Mouse (Mus musculus): ENCODE data around the gene Wdr1. TPM values are rescaled to one million over a fixed set of nuclear protein-coding genes. Genes with fewer than 3 reads are reported as not detected.

Gene Wdr1
- polyA plus RNA-seq, 1 experiment = 130 TPM

DNA sequence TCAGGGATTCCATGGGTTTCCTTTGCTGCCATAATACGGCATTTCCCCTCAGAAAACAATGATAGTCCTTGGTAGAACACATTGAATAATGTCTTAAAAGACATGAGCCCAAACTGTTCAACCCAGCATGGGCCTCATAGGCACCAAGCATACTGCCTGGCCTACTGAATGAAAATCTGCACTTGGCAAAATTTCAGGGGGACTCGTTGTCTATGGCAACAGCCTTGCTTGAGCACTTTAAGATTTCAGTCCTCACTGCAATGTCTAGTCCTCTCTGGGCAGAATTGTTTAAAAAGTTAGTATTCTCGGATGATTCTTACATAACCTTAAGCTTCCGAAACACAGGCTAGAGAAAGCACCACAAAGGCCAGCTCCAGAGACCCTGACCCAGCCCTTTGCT, 25.2 kb downstream of the Wdr1 start:
- no peak overlapping the region for H3K4me3 ChIP-seq
- H3K4me2 ChIP-seq (ENCODE audit: low read depth) = no peak overlapping the region
- peaks cover 6% of the 10 kb centered on the region for H3K79me2 ChIP-seq (ENCODE audit: control insufficient read depth, insufficient read depth)
- H3K36me3 ChIP-seq (ENCODE audit: control insufficient read depth, insufficient read depth) = peaks cover 40% of the 10 kb centered on the region
- TF ChIP-seq CEBPB (IDR thresholded peaks at IDR 0.05; ENCODE audit: insufficient read depth, poor library complexity, severe bottlenecking) (no peak), MYOD1 (IDR thresholded peaks at IDR 0.05; ENCODE audit: control insufficient read depth in 1 of 3, insufficient read length in 2 of 3, low read depth in 2 of 3) (no peak), POLR2AphosphoS2 (IDR thresholded peaks at IDR 0.05; ENCODE audit: insufficient read length, low read depth) (no peak), MYOG (IDR thresholded peaks at IDR 0.05; ENCODE audit: control insufficient read depth in 1 of 3, insufficient read depth in 1 of 3, insufficient read length in 2 of 3, low read depth in 2 of 3) (no peak), REST (IDR thresholded peaks at IDR 0.05; ENCODE audit: insufficient read depth, insufficient read length) (no peak), POLR2A (IDR thresholded peaks at IDR 0.05; ENCODE audit: insufficient read length, low read depth) (no peak), USF1 (IDR thresholded peaks at IDR 0.05; ENCODE audit: low read depth) (no peak), MAX (IDR thresholded peaks at IDR 0.05; ENCODE audit: low read depth) (no peak), E2F4 (IDR thresholded peaks at IDR 0.05; ENCODE audit: insufficient read depth) (no peak), TCF3 (IDR thresholded peaks at IDR 0.05; ENCODE audit: insufficient read length, low read depth) (no peak), TCF12 (IDR thresholded peaks at IDR 0.05; ENCODE audit: insufficient read depth, poor library complexity, severe bottlenecking) (no peak)
- no peaks in the 10 kb centered on the region for H3K27me3 ChIP-seq (ENCODE audit: control insufficient read depth, insufficient read depth, insufficient read length)
- no peak overlapping the region for H3ac ChIP-seq (ENCODE audit: control insufficient read depth, insufficient read length)

DNA sequence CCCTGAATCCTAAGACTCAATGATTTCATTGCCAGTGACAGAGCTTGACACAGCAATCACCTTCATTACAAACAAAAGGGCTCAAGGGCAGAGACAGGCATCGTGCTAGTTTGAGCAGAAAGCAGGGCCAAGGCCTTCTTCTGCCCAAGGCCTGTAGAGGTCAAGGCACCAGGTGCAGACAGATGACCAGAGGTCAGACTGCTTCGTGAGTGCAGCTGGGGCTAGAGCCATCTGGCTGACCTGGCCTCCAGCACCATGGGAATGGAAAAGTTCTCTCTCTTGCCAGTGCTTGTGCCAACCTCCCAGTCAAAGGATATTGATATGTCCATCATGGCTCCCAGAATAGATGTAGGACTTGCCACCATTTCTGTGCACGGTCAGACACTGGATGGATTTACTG, 26.2 kb downstream of the Wdr1 start:
- no peak overlapping the region for H3K4me3 ChIP-seq
- no peak overlapping the region for H3K4me2 ChIP-seq (ENCODE audit: low read depth)
- peaks cover 3% of the 10 kb centered on the region for H3K79me2 ChIP-seq (ENCODE audit: control insufficient read depth, insufficient read depth)
- no peak overlapping the region for H3ac ChIP-seq (ENCODE audit: control insufficient read depth, insufficient read length)
- H3K36me3 ChIP-seq (ENCODE audit: control insufficient read depth, insufficient read depth) = peaks cover 44% of the 10 kb centered on the region
- TF ChIP-seq POLR2A (IDR thresholded peaks at IDR 0.05; ENCODE audit: insufficient read length, low read depth) (no peak), USF1 (IDR thresholded peaks at IDR 0.05; ENCODE audit: low read depth) (no peak), POLR2AphosphoS2 (IDR thresholded peaks at IDR 0.05; ENCODE audit: insufficient read length, low read depth) (no peak), MAX (IDR thresholded peaks at IDR 0.05; ENCODE audit: low read depth) (no peak), CEBPB (IDR thresholded peaks at IDR 0.05; ENCODE audit: insufficient read depth, poor library complexity, severe bottlenecking) (no peak)
- H3K27me3 ChIP-seq (ENCODE audit: control insufficient read depth, insufficient read depth, insufficient read length) = no peaks in the 10 kb centered on the region

DNA sequence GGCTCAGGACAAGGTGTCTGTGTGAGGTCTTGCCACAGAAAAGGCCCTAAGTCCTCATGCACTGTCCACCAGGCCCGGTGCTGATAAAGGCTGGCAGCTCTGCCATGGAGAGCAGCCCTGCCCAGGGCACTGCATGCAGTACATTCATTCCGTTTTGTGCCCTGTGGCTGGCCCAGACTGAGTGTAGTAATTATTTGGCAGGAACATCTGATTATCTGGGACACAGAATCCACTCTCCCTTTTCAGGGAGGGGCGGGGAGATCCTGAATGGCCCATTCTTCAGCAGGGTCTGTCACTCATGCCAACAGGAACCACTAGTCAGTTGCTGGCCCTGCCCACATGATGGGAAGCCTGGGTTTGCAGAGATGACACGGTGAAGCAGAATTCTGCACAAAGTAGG, 30.9 kb downstream of the Wdr1 start:
- H3K79me2 ChIP-seq (ENCODE audit: control insufficient read depth, insufficient read depth) = no peaks in the 10 kb centered on the region
- no peaks in the 10 kb centered on the region for H3K27me3 ChIP-seq (ENCODE audit: control insufficient read depth, insufficient read depth, insufficient read length)
- H3K4me3 ChIP-seq = no peak overlapping the region
- peaks cover 43% of the 10 kb centered on the region for H3K36me3 ChIP-seq (ENCODE audit: control insufficient read depth, insufficient read depth)
- H3K4me2 ChIP-seq (ENCODE audit: low read depth) = no peak overlapping the region
- H3ac ChIP-seq (ENCODE audit: control insufficient read depth, insufficient read length) = no peak overlapping the region
- peak; percentile 28 for TF ChIP-seq REST (IDR thresholded peaks at IDR 0.05; ENCODE audit: insufficient read depth, insufficient read length)
- TF ChIP-seq MYOG (IDR thresholded peaks at IDR 0.05; ENCODE audit: control insufficient read depth in 1 of 3, insufficient read depth in 1 of 3, insufficient read length in 2 of 3, low read depth in 2 of 3) = no peak

DNA sequence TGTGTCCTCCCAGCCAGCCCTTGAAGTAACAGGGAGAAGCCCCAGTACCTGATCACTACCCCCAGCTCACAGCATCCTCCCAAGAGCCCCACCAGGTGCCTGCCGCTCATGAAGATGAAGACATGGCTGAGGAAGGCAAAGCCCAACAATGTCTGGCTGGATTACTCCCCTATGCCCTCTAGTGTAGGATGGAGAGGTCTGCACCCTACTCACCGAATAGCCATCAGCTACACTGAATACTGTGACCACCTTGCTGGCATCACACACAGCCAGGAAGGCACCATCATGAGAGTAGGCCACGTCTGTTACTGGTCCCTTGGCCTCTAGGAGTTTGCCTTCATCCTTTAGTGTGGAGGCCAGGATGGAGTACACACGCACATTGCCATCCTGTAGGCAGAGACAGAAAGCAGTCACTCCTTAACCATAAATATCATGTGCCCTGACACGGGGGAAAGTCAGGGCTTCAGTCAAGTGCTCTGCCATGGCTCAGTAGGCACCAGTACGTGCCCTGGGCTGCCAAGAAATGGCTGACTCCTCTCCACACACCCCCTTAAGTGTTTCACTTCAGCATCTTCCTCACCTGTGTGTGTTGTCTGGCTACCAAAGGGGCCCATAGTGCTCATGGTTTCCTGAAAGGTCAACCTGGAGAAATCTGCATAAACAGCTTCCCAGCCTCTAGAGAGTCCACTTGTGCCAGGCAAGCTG, 33.1 kb downstream of the Wdr1 start:
- H3K79me2 ChIP-seq (ENCODE audit: control insufficient read depth, insufficient read depth) = no peaks in the 10 kb centered on the region
- TF ChIP-seq E2F4 (IDR thresholded peaks at IDR 0.05; ENCODE audit: insufficient read depth) (no peak), TCF12 (IDR thresholded peaks at IDR 0.05; ENCODE audit: insufficient read depth, poor library complexity, severe bottlenecking) (no peak), SRF (IDR thresholded peaks at IDR 0.05; ENCODE audit: control insufficient read depth, insufficient read length, low read depth) (no peak), POLR2AphosphoS2 (IDR thresholded peaks at IDR 0.05; ENCODE audit: insufficient read length, low read depth) (no peak), MYOD1 (IDR thresholded peaks at IDR 0.05; ENCODE audit: control insufficient read depth in 1 of 3, insufficient read length in 2 of 3, low read depth in 2 of 3) (no peak), REST (IDR thresholded peaks at IDR 0.05; ENCODE audit: insufficient read depth, insufficient read length) (no peak), POLR2A (IDR thresholded peaks at IDR 0.05; ENCODE audit: insufficient read length, low read depth) (no peak), USF1 (IDR thresholded peaks at IDR 0.05; ENCODE audit: low read depth) (no peak), CEBPB (IDR thresholded peaks at IDR 0.05; ENCODE audit: insufficient read depth, poor library complexity, severe bottlenecking) (no peak), MAX (IDR thresholded peaks at IDR 0.05; ENCODE audit: low read depth) (no peak)

DNA sequence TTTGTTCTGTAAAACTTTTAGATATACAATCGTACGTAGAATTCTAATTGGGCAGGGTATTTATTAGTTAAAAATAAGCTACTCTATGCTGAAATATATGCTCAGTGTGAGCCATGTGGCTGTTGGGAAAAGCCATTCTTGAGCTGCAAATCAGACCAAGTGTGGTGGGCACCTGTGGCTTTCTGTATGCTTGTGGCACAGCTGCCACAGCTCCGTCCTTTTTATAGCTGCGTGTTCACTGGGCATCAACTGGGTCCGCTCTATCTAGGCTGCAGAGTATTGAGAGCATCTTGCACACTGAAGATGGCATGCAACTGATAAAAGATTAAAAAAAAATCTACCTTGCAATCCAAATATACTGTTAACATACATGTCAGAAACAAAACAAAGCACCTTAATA, 40.0 kb downstream of the Wdr1 start:
- Histone ChIP-seq H3ac (ENCODE audit: control insufficient read depth, insufficient read length) (no peak overlapping the region), H3K27me3 (ENCODE audit: control insufficient read depth, insufficient read depth, insufficient read length) (no peaks in the 10 kb centered on the region), H3K36me3 (ENCODE audit: control insufficient read depth, insufficient read depth) (peaks cover 13% of the 10 kb centered on the region), H3K79me2 (ENCODE audit: control insufficient read depth, insufficient read depth) (no peaks in the 10 kb centered on the region), H3K4me3 (no peak overlapping the region), H3K4me2 (ENCODE audit: low read depth) (no peak overlapping the region)
- TF ChIP-seq E2F4 (IDR thresholded peaks at IDR 0.05; ENCODE audit: insufficient read depth) (no peak), POLR2AphosphoS2 (IDR thresholded peaks at IDR 0.05; ENCODE audit: insufficient read length, low read depth) (no peak), TCF3 (IDR thresholded peaks at IDR 0.05; ENCODE audit: insufficient read length, low read depth) (no peak), MYOG (IDR thresholded peaks at IDR 0.05; ENCODE audit: control insufficient read depth in 1 of 3, insufficient read depth in 1 of 3, insufficient read length in 2 of 3, low read depth in 2 of 3) (peak in 2 of 3 experiments; percentile 49 to 70), POLR2A (IDR thresholded peaks at IDR 0.05; ENCODE audit: insufficient read length, low read depth) (no peak), SRF (IDR thresholded peaks at IDR 0.05; ENCODE audit: control insufficient read depth, insufficient read length, low read depth) (no peak), MYOD1 (IDR thresholded peaks at IDR 0.05; ENCODE audit: control insufficient read depth in 1 of 3, insufficient read length in 2 of 3, low read depth in 2 of 3) (peak; percentile 8 to 76 (median 68)), USF1 (IDR thresholded peaks at IDR 0.05; ENCODE audit: low read depth) (no peak), TCF12 (IDR thresholded peaks at IDR 0.05; ENCODE audit: insufficient read depth, poor library complexity, severe bottlenecking) (no peak), REST (IDR thresholded peaks at IDR 0.05; ENCODE audit: insufficient read depth, insufficient read length) (no peak), CEBPB (IDR thresholded peaks at IDR 0.05; ENCODE audit: insufficient read depth, poor library complexity, severe bottlenecking) (no peak), MAX (IDR thresholded peaks at IDR 0.05; ENCODE audit: low read depth) (no peak)

More for the DNA sequence above, 33.1 kb downstream of the Wdr1 start:
- Histone ChIP-seq H3ac (ENCODE audit: control insufficient read depth, insufficient read length) (no peak overlapping the region), H3K27me3 (ENCODE audit: control insufficient read depth, insufficient read depth, insufficient read length) (no peaks in the 10 kb centered on the region), H3K4me3 (no peak overlapping the region), H3K36me3 (ENCODE audit: control insufficient read depth, insufficient read depth) (peaks cover 36% of the 10 kb centered on the region), H3K4me2 (ENCODE audit: low read depth) (no peak overlapping the region)

Data from myocyte (in vitro differentiated cells).